Mouse (Mus musculus): ENCODE results near the gene Zfp970. TPM values are rescaled to one million over a fixed set of nuclear protein-coding genes. Genes with fewer than 3 reads are reported as not detected.

Gene Zfp970
- polyA plus RNA-seq (2017; shearing (Covaris generic)): 9.2 TPM

GRCm38 (mm10) chr2:177464676-177465075 is at the start of gene Zfp970:
Zfp970 (plus strand) TSS chr2:177464733.

GRCm38 (mm10) chr2:177498067-177498466 is 33.5 kb downstream of the Zfp970 start, which contains the start of gene Gm14403:
Gm14403 (plus strand) TSS chr2:177498215.

Other genes with a start within 250 kb of the Zfp970 start
- gene Gm14409, start 197.7 kb upstream of the Zfp970 start, polyA plus RNA-seq (2017; shearing (Covaris generic)): not detected
- gene Gm14412, start 140.4 kb upstream of the Zfp970 start, polyA plus RNA-seq (2017; shearing (Covaris generic)): 0.14 TPM
- 1.0 TPM for gene Gm14418, start 66.4 kb upstream of the Zfp970 start, polyA plus RNA-seq (2017; shearing (Covaris generic))
- gene Gm14403, start 33.5 kb downstream of the Zfp970 start, polyA plus RNA-seq (2017; shearing (Covaris generic)): 0.74 TPM
- gene Gm14406, start 113.5 kb downstream of the Zfp970 start, polyA plus RNA-seq (2017; shearing (Covaris generic)): not detected